Mouse (Mus musculus): ENCODE measurements around the gene Kifc3. TPM values are rescaled to one million over a fixed set of nuclear protein-coding genes. Genes with fewer than 3 reads are reported as not detected.

Gene Kifc3
- polyA plus RNA-seq, 1 experiment from 2014 or later: 20.9 TPM

DNA sequence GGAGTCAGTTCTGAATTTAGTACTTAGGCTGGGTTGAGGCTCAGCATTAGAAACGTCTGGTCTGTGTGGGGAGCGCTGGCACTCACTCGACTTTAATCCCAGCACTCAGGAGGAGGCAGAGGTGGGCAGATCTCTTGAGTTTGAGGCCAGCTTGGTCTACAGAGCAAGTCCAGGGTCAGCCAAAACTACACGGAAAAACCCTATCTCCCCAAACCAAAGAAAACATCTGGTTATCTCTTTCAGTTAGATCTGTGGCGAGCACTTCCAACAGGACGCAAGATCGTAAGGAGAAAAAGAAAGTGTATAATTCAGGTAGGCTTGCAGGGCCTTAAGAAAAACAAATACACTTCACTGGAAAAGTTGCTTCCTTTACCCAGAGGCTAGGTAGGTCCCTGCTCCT, 20.8 kb downstream of the Kifc3 start:
- H3K9me3 ChIP-seq (ENCODE audit: control insufficient read depth): no peaks in the 10 kb centered on the region
- no peaks in the 10 kb centered on the region; the same call in 1 of the 2 replicates for H3K36me3 ChIP-seq (ENCODE audit: control insufficient read depth, insufficient read depth)
- no peak overlapping the region for H3K4me3 ChIP-seq (ENCODE audit: low read depth, low read length)
- no peak for ATAC-seq
- H3K4me1 ChIP-seq (replicated peaks; ENCODE audit: control insufficient read depth, insufficient read depth, low read length): no peaks in the 10 kb centered on the region
- no peak overlapping the region for H3K9ac ChIP-seq (ENCODE audit: low read depth, low read length)
- no peaks in the 10 kb centered on the region for H3K27me3 ChIP-seq (replicated peaks; ENCODE audit: control insufficient read depth, insufficient read depth, low read length)
- H3K4me2 ChIP-seq (replicated peaks; ENCODE audit: low read depth): no peak overlapping the region
- 64% methylated on average over 7 of the region's 7 CpGs for WGBS
- no peak overlapping the region for H3K27ac ChIP-seq (ENCODE audit: low read depth, low read length)
- TF ChIP-seq CTCF (IDR thresholded peaks at IDR 0.05; ENCODE audit: low read depth): no peak

DNA sequence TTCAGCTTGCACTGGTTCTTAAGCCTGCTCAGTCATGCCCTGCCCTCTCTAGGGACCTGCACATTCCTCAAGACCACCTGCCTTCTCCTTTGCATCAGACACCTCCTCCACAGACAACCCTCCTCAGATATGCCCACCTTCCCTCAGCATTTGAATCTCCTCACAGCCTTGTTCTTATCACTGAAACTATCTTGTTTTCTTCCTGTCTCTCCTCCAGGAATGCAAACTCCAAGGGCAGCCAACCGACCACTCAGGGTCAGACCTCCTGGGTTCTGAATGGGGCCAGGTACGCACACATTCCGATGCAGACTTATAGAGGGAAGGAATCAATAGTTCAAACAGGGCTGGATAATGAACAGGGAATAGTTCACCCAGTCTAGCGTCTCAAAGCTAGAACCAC, 24.4 kb downstream of the Kifc3 start:
- no peak overlapping the region for H3K27ac ChIP-seq (ENCODE audit: low read depth, low read length)
- TF ChIP-seq CTCF (IDR thresholded peaks at IDR 0.05; ENCODE audit: low read depth): no peak
- no peak for ATAC-seq
- no peaks in the 10 kb centered on the region for H3K36me3 ChIP-seq (ENCODE audit: control insufficient read depth, insufficient read depth)
- no peak overlapping the region for H3K4me3 ChIP-seq (ENCODE audit: low read depth, low read length)
- no peaks in the 10 kb centered on the region for H3K4me1 ChIP-seq (replicated peaks; ENCODE audit: control insufficient read depth, insufficient read depth, low read length)
- no peaks in the 10 kb centered on the region for H3K27me3 ChIP-seq (replicated peaks; ENCODE audit: control insufficient read depth, insufficient read depth, low read length)
- WGBS: 49% methylated on average over 4 of the region's 4 CpGs
- H3K9me3 ChIP-seq (ENCODE audit: control insufficient read depth): no peaks in the 10 kb centered on the region
- no peak overlapping the region for H3K9ac ChIP-seq (ENCODE audit: low read depth, low read length)
- no peak overlapping the region for H3K4me2 ChIP-seq (replicated peaks; ENCODE audit: low read depth)

DNA sequence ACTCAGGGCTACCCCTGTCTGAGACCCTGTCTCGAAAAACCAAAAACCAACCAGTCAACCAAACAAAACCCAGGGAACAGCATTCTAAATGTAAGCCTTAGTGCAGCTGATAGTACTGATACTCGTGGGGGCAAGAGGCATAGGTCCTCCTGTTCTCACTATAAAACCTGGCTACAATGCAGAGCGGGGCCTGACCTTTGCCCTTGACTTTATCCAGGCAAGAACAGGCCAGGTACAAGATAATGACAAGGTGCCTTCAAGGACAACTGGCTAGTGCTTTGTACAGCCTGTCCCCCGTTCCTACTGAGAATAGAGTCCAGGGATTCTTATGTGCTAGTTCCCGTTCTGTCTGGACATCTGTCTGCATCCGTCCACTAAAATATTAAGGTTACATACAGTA, 25.6 kb downstream of the Kifc3 start:
- no peak for TF ChIP-seq CTCF (IDR thresholded peaks at IDR 0.05; ENCODE audit: low read depth)
- no peaks in the 10 kb centered on the region for H3K27me3 ChIP-seq (replicated peaks; ENCODE audit: control insufficient read depth, insufficient read depth, low read length)
- ATAC-seq: no peak
- H3K27ac ChIP-seq (ENCODE audit: low read depth, low read length): no peak overlapping the region
- no peak overlapping the region for H3K9ac ChIP-seq (ENCODE audit: low read depth, low read length)
- no peaks in the 10 kb centered on the region for H3K36me3 ChIP-seq (ENCODE audit: control insufficient read depth, insufficient read depth)
- no peak overlapping the region for H3K4me2 ChIP-seq (replicated peaks; ENCODE audit: low read depth)
- WGBS: 66% methylated on average over 6 of the region's 6 CpGs
- H3K4me1 ChIP-seq (replicated peaks; ENCODE audit: control insufficient read depth, insufficient read depth, low read length): no peaks in the 10 kb centered on the region
- no peak overlapping the region for H3K4me3 ChIP-seq (ENCODE audit: low read depth, low read length)
- H3K9me3 ChIP-seq (ENCODE audit: control insufficient read depth): no peaks in the 10 kb centered on the region

DNA sequence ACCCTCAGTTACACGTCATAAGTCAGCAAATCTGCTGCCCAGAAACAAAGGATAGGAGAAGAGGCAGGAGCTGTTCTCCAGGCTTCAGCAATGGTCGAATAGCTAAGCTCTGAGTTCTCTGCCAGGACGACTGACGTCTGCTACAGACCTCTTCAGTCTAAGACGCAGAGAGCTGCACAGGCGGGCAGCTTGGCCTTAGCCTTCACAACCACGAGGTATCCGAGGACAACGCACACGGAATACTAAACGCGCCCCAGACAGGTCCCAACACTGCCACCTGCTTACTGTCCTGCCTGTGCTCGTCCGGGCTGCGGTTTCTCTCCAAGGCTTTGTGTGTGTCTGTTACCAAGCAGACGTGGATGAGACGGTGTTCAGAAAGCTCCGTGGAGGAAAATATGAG, 26.8 kb downstream of the Kifc3 start:
- Histone ChIP-seq H3K4me3 (ENCODE audit: low read depth, low read length) (no peak overlapping the region), H3K9me3 (ENCODE audit: control insufficient read depth) (no peaks in the 10 kb centered on the region), H3K9ac (ENCODE audit: low read depth, low read length) (no peak overlapping the region), H3K4me2 (replicated peaks; ENCODE audit: low read depth) (no peak overlapping the region), H3K36me3 (ENCODE audit: control insufficient read depth, insufficient read depth) (no peaks in the 10 kb centered on the region), H3K4me1 (replicated peaks; ENCODE audit: control insufficient read depth, insufficient read depth, low read length) (no peaks in the 10 kb centered on the region), H3K27ac (ENCODE audit: low read depth, low read length) (no peak overlapping the region), H3K27me3 (replicated peaks; ENCODE audit: control insufficient read depth, insufficient read depth, low read length) (no peaks in the 10 kb centered on the region)
- no peak for ATAC-seq
- WGBS: 61% methylated on average over 18 of the region's 18 CpGs
- no peak for TF ChIP-seq CTCF (IDR thresholded peaks at IDR 0.05; ENCODE audit: low read depth)

DNA sequence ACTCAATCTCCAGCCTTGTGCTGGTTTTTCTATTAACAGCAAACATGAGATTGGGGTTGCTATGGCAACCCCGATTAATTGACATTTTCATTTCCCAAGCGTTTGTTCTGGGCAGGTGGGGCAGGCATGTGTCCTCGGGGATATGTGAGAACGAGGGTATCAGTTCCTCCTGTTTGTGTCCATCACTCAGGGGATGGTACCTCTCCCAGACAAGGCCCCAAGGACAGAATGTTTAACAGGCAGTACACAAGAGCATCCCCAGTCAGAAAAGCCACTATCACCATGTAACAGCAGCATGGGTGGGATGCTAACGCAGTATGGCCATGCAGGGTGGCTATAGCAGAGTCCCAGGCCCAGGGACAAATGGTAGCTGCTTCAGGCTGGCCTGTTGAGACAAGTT, 27.3 kb downstream of the Kifc3 start:
- no peaks in the 10 kb centered on the region for H3K27me3 ChIP-seq (replicated peaks; ENCODE audit: control insufficient read depth, insufficient read depth, low read length)
- ATAC-seq: no peak

DNA sequence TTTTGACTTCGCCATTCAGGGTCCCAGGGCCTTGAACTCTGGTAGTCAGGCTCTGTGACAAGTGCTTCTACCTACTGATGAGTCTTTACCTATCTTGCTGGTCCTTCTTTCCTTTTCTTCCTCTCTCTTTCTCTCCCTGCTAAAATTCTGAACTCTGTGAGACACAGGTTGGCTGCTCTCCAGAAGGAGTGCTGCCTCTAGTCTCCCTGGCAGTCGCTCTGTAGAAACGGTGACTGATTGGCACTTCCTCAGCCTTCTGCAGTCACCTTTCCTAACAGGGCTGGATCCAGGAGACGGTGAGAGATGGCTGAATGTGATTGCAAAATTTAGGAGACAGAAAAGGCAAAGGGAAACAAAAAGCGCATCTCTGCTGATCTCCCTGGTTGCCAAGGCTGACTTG, 30.2 kb downstream of the Kifc3 start:
- no peaks in the 10 kb centered on the region; the same call in 1 of the 2 replicates for H3K36me3 ChIP-seq (ENCODE audit: control insufficient read depth, insufficient read depth)
- no peaks in the 10 kb centered on the region for H3K9me3 ChIP-seq (ENCODE audit: control insufficient read depth)
- H3K9ac ChIP-seq (ENCODE audit: low read depth, low read length): no peak overlapping the region
- no peak for TF ChIP-seq CTCF (IDR thresholded peaks at IDR 0.05; ENCODE audit: low read depth)
- H3K4me1 ChIP-seq (replicated peaks; ENCODE audit: control insufficient read depth, insufficient read depth, low read length): no peaks in the 10 kb centered on the region
- no peak overlapping the region for H3K27ac ChIP-seq (ENCODE audit: low read depth, low read length)
- ATAC-seq: no peak
- no peak overlapping the region for H3K4me2 ChIP-seq (replicated peaks; ENCODE audit: low read depth)
- 66% methylated on average over 5 of the region's 5 CpGs for WGBS
- H3K4me3 ChIP-seq (ENCODE audit: low read depth, low read length): no peak overlapping the region
- no peaks in the 10 kb centered on the region for H3K27me3 ChIP-seq (replicated peaks; ENCODE audit: control insufficient read depth, insufficient read depth, low read length)

More for the DNA sequence above, 27.3 kb downstream of the Kifc3 start:
- no peak overlapping the region for H3K4me2 ChIP-seq (replicated peaks; ENCODE audit: low read depth)
- no peaks in the 10 kb centered on the region for H3K9me3 ChIP-seq (ENCODE audit: control insufficient read depth)
- H3K36me3 ChIP-seq (ENCODE audit: control insufficient read depth, insufficient read depth): no peaks in the 10 kb centered on the region; the same call in 1 of the 2 replicates
- no peaks in the 10 kb centered on the region for H3K4me1 ChIP-seq (replicated peaks; ENCODE audit: control insufficient read depth, insufficient read depth, low read length)
- no peak overlapping the region for H3K4me3 ChIP-seq (ENCODE audit: low read depth, low read length)
- TF ChIP-seq CTCF (IDR thresholded peaks at IDR 0.05; ENCODE audit: low read depth): no peak
- H3K9ac ChIP-seq (ENCODE audit: low read depth, low read length): no peak overlapping the region
- WGBS: 50% methylated on average over 5 of the region's 5 CpGs
- H3K27ac ChIP-seq (ENCODE audit: low read depth, low read length): no peak overlapping the region

DNA sequence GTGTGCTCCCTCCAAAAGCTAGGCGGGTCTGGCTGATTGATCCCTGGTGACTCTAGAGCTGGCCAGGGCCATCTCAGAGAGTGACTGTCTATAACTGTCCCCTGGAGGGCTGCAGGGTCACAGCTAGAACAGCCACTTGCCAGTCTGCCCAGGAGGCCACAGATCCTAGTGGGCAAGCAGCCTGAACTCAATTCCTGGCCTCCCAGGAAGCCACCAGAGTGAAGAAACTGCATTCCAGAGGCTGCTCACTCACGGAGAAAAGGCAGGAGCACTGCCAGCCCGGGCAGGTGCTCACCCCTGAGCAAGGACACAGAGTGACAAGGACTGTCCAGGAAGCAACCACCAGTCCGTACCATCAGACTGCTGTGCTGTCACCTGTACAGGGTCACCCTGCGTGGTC, 34.9 kb downstream of the Kifc3 start:
- Histone ChIP-seq H3K4me3 (ENCODE audit: low read depth, low read length) (no peak overlapping the region), H3K4me1 (replicated peaks; ENCODE audit: control insufficient read depth, insufficient read depth, low read length) (no peaks in the 10 kb centered on the region), H3K27me3 (replicated peaks; ENCODE audit: control insufficient read depth, insufficient read depth, low read length) (no peaks in the 10 kb centered on the region), H3K27ac (ENCODE audit: low read depth, low read length) (no peak overlapping the region), H3K9ac (ENCODE audit: low read depth, low read length) (no peak overlapping the region), H3K36me3 (ENCODE audit: control insufficient read depth, insufficient read depth) (no peaks in the 10 kb centered on the region; the same call in 1 of the 2 replicates), H3K9me3 (ENCODE audit: control insufficient read depth) (no peaks in the 10 kb centered on the region), H3K4me2 (replicated peaks; ENCODE audit: low read depth) (no peak overlapping the region)
- WGBS: 62% methylated on average over 5 of the region's 5 CpGs
- no peak for TF ChIP-seq CTCF (IDR thresholded peaks at IDR 0.05; ENCODE audit: low read depth)
- no peak for ATAC-seq
